Mouse (Mus musculus) frontal cortex, postnatal 36 days (tissue): ENCODE measurements around the gene Gm21973.

Source experiments
- DNase-seq, 2 experiments: peaks; one replicate each; pipeline ENCODE4 v3.0.0; 2022; ENCODE audit warnings: low spot score in 2 of 2

The Gm21973 gene

GRCm38 (mm10) chr15:10399795-10400194 lies 74.6 kb downstream of the Gm21973 start:
- DNase-seq = no peak

GRCm38 (mm10) chr15:10400415-10400814 lies 75.2 kb downstream of the Gm21973 start:
- peak in 1 of 2 experiments; percentile 43 for DNase-seq

- DNase-seq = no peak
These were observed 84.7 kb downstream of the Gm21973 start for GRCm38 (mm10) chr15:10409842-10410241.

- DNase-seq = peak; percentile 14 to 57
These were observed 85.7 kb downstream of the Gm21973 start for GRCm38 (mm10) chr15:10410881-10411280.

- DNase-seq = peak; percentile 29 to 39
These were observed 88.5 kb downstream of the Gm21973 start for GRCm38 (mm10) chr15:10413656-10414055.

GRCm38 (mm10) chr15:10421138-10421784 lies 96.1 kb downstream of the Gm21973 start:
- no peak for DNase-seq

GRCm38 (mm10) chr15:10421785-10422144 lies 96.6 kb downstream of the Gm21973 start:
- no peak for DNase-seq
